Mouse (Mus musculus): Measurements from ENCODE around the gene Sema4a. TPM values are rescaled to one million over a fixed set of nuclear protein-coding genes. Genes with fewer than 3 reads are reported as not detected.

Gene Sema4a
- polyA plus RNA-seq, 1 experiment from 2014 or later = 5.3 TPM

DNA sequence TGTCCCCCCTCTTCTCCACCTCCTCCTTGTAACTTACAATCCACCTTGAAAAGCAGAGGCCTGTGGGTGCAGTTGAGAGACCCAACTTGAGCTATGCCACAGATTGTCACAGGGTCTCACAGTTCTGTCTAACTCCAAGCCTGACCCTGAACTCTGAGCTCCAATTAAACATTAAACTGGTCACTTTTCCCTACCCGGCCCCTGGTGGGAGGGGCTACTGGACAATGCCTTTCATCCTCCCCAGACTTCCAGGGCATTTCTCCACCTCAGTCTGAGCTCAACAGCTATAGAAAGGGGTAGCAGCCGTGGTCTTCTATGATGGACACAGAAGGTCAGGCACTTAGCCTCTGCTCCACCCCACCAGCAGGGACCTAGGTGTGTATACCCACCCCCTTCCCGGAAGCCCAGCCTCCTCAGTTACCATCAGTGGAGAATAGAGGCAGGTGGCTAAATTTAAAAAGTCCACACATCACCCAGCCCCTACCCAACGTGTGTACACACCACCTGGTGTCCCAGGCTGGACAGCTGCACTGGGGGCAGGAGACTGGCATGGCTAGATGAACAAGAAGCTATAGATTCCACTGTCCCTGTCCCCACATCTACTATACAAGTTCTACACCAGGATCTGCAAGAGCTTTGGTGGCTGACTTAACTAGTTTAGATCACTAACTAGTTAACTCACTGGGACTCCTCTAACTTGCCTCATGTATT is 39.8 kb upstream of the Sema4a start:
- 39% methylated on average over 4 of the region's 4 CpGs for WGBS
- no peak for ATAC-seq (ENCODE audit: borderline replicate concordance, extremely low read depth, low FRiP score, low TSS enrichment)
- H3K9ac ChIP-seq = no peak overlapping the region
- H3K4me3 ChIP-seq = 0 out of 2 replicates have a peak overlapping the region, but pooled peaks have one; percentile 75
- H3K4me2 ChIP-seq = peak overlapping the region; percentile 98
- H3K36me3 ChIP-seq = 0 out of 2 replicates have a peak, but pooled peaks cover 5% of the 10 kb centered on the region
- no peaks in the 10 kb centered on the region for H3K9me3 ChIP-seq
- H3K27me3 ChIP-seq = no peaks in the 10 kb centered on the region
- H3K4me1 ChIP-seq = peaks cover 42% of the 10 kb centered on the region
- H3K27ac ChIP-seq = no peak overlapping the region

DNA sequence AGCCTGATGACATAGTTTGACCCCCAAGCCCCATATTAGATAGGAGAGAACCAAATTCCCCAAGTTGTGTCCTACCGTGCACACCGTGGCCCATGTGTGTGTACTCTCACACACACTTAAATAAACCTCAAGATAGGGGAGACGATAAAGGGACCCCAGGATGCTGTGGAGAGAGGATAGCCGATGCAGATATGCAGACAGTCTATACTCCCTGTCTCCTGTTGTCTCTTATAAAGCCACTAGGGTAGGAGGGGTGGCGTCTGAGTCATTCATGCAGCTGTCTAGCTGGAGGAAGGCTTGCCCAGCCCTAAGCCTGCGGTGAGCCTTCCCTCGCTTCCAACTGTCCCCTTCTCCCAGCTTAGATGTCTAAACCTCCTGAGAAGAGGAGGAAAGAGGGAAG is 39.1 kb upstream of the Sema4a start:
- H3K4me2 ChIP-seq = no peak overlapping the region
- 78% methylated on average over 7 of the region's 7 CpGs for WGBS
- no peak overlapping the region for H3K27ac ChIP-seq
- H3K4me1 ChIP-seq = peaks cover 43% of the 10 kb centered on the region
- H3K9me3 ChIP-seq = no peaks in the 10 kb centered on the region
- 0 out of 2 replicates have a peak, but pooled peaks cover 5% of the 10 kb centered on the region for H3K36me3 ChIP-seq
- no peak overlapping the region for H3K4me3 ChIP-seq
- H3K27me3 ChIP-seq = no peaks in the 10 kb centered on the region
- no peak overlapping the region for H3K9ac ChIP-seq
- no peak for ATAC-seq (ENCODE audit: borderline replicate concordance, extremely low read depth, low FRiP score, low TSS enrichment)

DNA sequence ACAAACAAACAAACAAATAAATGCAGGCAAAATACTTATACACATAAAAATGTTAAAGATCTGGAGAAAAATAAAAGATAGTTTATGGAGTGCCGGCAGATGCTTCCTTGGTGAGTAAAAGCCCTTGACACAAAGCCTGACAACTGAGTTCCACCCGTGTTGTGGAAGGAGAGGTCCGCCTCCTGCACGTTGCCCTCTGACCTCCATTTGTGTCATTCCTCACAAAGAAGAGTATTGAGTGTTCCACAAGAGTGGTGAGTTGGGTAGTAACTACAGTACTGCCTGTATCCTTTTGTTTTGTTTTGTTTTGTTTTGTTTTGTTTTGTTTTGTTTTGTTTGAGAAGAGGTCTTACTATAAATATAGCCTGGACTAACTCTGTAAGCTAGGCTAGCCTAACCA is 38.6 kb upstream of the Sema4a start:
- no peak for ATAC-seq (ENCODE audit: borderline replicate concordance, extremely low read depth, low FRiP score, low TSS enrichment)
- no peak overlapping the region for H3K4me2 ChIP-seq
- no peak overlapping the region for H3K27ac ChIP-seq
- 0 out of 2 replicates have a peak, but pooled peaks cover 5% of the 10 kb centered on the region for H3K36me3 ChIP-seq
- no peak overlapping the region for H3K4me3 ChIP-seq
- WGBS = 79% methylated on average over 4 of the region's 4 CpGs
- no peak overlapping the region for H3K9ac ChIP-seq
- no peaks in the 10 kb centered on the region for H3K27me3 ChIP-seq
- no peaks in the 10 kb centered on the region for H3K9me3 ChIP-seq
- peaks cover 45% of the 10 kb centered on the region for H3K4me1 ChIP-seq

- H3K4me2 ChIP-seq = no peak overlapping the region
- WGBS = 76% methylated on average over 10 of the region's 10 CpGs
These were observed 34.9 kb upstream of the Sema4a start for GRCm38 (mm10) chr3:88495741-88496415.

GRCm38 (mm10) chr3:88494836-88495628 is 34.0 kb upstream of the Sema4a start:
- Histone ChIP-seq H3K27me3 (no peaks in the 10 kb centered on the region), H3K4me1 (peaks cover 45% of the 10 kb centered on the region), H3K9ac (0 out of 2 replicates have a peak overlapping the region, but pooled peaks have one; percentile 11), H3K4me2 (no peak overlapping the region), H3K27ac (peak overlapping the region; percentile 94), H3K9me3 (no peaks in the 10 kb centered on the region), H3K36me3 (0 out of 2 replicates have a peak, but pooled peaks cover 3% of the 10 kb centered on the region), H3K4me3 (no peak overlapping the region)
- WGBS = 44% methylated on average over 9 of the region's 9 CpGs
- ATAC-seq (ENCODE audit: borderline replicate concordance, extremely low read depth, low FRiP score, low TSS enrichment) = no peak

More at GRCm38 (mm10) chr3:88495741-88496415, 34.9 kb upstream of the Sema4a start:
- 0 out of 2 replicates have a peak, but pooled peaks cover 5% of the 10 kb centered on the region for H3K36me3 ChIP-seq
- H3K27me3 ChIP-seq = no peaks in the 10 kb centered on the region
- peaks cover 41% of the 10 kb centered on the region for H3K4me1 ChIP-seq
- peak overlapping the region; percentile 94; the same call in 1 of the 2 replicates for H3K27ac ChIP-seq
- H3K9ac ChIP-seq = no peak overlapping the region
- H3K4me3 ChIP-seq = no peak overlapping the region
- no peaks in the 10 kb centered on the region for H3K9me3 ChIP-seq
- no peak for ATAC-seq (ENCODE audit: borderline replicate concordance, extremely low read depth, low FRiP score, low TSS enrichment)

- ATAC-seq (ENCODE audit: borderline replicate concordance, extremely low read depth, low FRiP score, low TSS enrichment) = no peak
- 68% methylated on average over 11 of the region's 11 CpGs for WGBS
- H3K9me3 ChIP-seq = no peaks in the 10 kb centered on the region
- H3K27ac ChIP-seq = peak overlapping the region; percentile 94
- H3K4me3 ChIP-seq = peak overlapping the region; percentile 48; the same call in 1 of the 2 replicates
- H3K27me3 ChIP-seq = no peaks in the 10 kb centered on the region
- H3K9ac ChIP-seq = 0 out of 2 replicates have a peak overlapping the region, but pooled peaks have one; percentile 54
- H3K4me1 ChIP-seq = peaks cover 54% of the 10 kb centered on the region
- 0 out of 2 replicates have a peak, but pooled peaks cover 2% of the 10 kb centered on the region for H3K36me3 ChIP-seq
- H3K4me2 ChIP-seq = peak overlapping the region; percentile 93
These were observed 33.0 kb upstream of the Sema4a start for GRCm38 (mm10) chr3:88493706-88494582.

GRCm38 (mm10) chr3:88487396-88487795 is 26.4 kb upstream of the Sema4a start:
- Histone ChIP-seq H3K4me2 (no peak overlapping the region), H3K9ac (no peak overlapping the region), H3K36me3 (peaks cover 30% of the 10 kb centered on the region), H3K27ac (no peak overlapping the region), H3K4me3 (no peak overlapping the region), H3K4me1 (peaks cover 37% of the 10 kb centered on the region), H3K9me3 (no peaks in the 10 kb centered on the region), H3K27me3 (peaks cover 41% of the 10 kb centered on the region)
- ATAC-seq (ENCODE audit: borderline replicate concordance, extremely low read depth, low FRiP score, low TSS enrichment) = no peak
- WGBS = 75% methylated on average over 1 of the region's 1 CpGs

DNA sequence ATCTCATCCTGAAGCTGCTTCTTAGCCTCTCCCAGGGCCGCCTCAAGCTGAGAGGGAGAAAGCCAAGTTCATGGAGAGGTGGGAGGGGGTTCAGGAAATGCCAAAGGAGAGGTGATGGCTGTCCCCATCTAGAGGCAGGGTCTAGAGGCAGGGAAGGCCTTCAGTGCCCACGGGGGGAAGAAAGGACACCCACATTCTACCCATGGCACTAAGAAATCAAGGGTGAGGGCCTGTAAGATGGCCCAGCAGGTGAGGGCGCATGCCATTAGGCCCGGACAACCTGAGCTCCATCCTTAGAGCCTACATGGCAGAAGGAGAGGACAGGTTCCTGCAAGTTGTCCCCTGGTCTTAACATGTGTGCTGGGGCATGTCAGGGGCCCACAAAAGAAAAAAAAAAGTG is 25.9 kb upstream of the Sema4a start:
- H3K4me1 ChIP-seq = peaks cover 35% of the 10 kb centered on the region
- no peak overlapping the region for H3K4me2 ChIP-seq
- no peak overlapping the region for H3K27ac ChIP-seq
- peaks cover 33% of the 10 kb centered on the region for H3K36me3 ChIP-seq
- WGBS = 72% methylated on average over 4 of the region's 4 CpGs
- H3K9me3 ChIP-seq = no peaks in the 10 kb centered on the region
- peaks cover 41% of the 10 kb centered on the region for H3K27me3 ChIP-seq
- H3K9ac ChIP-seq = no peak overlapping the region
- no peak for ATAC-seq (ENCODE audit: borderline replicate concordance, extremely low read depth, low FRiP score, low TSS enrichment)
- no peak overlapping the region for H3K4me3 ChIP-seq

GRCm38 (mm10) chr3:88486043-88486442 is 25.1 kb upstream of the Sema4a start:
- H3K36me3 ChIP-seq = peaks cover 33% of the 10 kb centered on the region
- no peak overlapping the region for H3K4me2 ChIP-seq
- no peaks in the 10 kb centered on the region for H3K9me3 ChIP-seq
- H3K4me3 ChIP-seq = no peak overlapping the region
- H3K27me3 ChIP-seq = peaks cover 41% of the 10 kb centered on the region
- 70% methylated on average over 5 of the region's 5 CpGs for WGBS
- H3K9ac ChIP-seq = no peak overlapping the region
- no peak overlapping the region for H3K27ac ChIP-seq
- peaks cover 32% of the 10 kb centered on the region for H3K4me1 ChIP-seq
- ATAC-seq (ENCODE audit: borderline replicate concordance, extremely low read depth, low FRiP score, low TSS enrichment) = no peak

DNA sequence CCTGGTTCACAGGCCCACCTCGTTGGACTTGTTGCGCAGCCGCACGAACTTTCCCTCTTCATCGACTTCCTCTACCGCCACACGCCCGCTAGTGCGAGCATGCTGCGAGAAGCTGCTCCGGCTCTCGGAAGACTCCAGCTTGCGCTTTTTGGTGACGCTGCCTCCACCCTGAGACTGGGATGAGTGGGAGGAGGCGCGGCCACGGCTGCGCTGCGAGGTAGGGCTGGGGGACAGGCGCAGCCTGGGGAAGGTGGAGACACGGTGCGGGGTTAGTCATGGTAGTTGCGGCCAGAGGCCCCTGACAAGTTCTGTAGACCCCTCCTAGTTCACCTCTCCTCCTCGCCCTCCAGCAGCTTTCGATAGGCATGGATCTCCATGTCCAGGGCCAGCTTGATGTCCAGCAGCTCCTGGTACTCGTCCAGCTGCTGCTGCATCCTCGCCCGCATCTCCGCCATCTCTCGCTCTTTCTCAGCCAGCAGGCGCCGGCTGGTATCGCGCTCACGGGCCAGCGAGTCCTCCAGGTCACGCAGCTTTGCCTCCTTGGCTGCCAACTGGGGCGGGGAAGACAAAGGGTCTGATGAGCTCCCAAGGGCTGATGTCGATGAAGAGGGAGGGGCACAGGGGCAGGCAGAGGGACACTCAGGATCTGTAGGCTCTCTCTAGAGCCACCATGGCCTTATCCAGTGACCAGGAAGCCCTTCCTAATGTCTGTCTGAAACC is 23.8 kb upstream of the Sema4a start:
- Histone ChIP-seq H3K4me3 (peak overlapping the region; percentile 15), H3K4me2 (peak overlapping the region; percentile 48)
- 13% methylated on average over 39 of the region's 39 CpGs for WGBS

More for the DNA sequence above, 23.8 kb upstream of the Sema4a start:
- Histone ChIP-seq H3K36me3 (peaks cover 33% of the 10 kb centered on the region), H3K9ac (no peak overlapping the region), H3K4me1 (peaks cover 21% of the 10 kb centered on the region), H3K9me3 (no peaks in the 10 kb centered on the region), H3K27ac (no peak overlapping the region), H3K27me3 (peaks cover 41% of the 10 kb centered on the region)
- no peak; the same call in 1 of the 2 replicates for ATAC-seq (ENCODE audit: borderline replicate concordance, extremely low read depth, low FRiP score, low TSS enrichment)

Data from lung, embryonic 15.5 days (tissue).